Mouse (Mus musculus): ENCODE measurements around the gene Inava. TPM values are rescaled to one million over a fixed set of nuclear protein-coding genes. Genes with fewer than 3 reads are reported as not detected.

Inava gene
- polyA plus RNA-seq, 1 experiment from 2014 or later, result 40.3 TPM

GRCm38 (mm10) chr1:136167657-136168056 lies 66.4 kb downstream of the Inava start:
- Histone ChIP-seq H3K9me3 (ENCODE audit: control insufficient read depth, low read depth, low read length) (no peaks in the 10 kb centered on the region), H3K9ac (replicated peaks; ENCODE audit: low read depth, low read length) (no peak overlapping the region), H3K4me2 (replicated peaks; ENCODE audit: low read depth, low read length) (no peak overlapping the region), H3K36me3 (ENCODE audit: control insufficient read depth, insufficient read depth, low read length) (peaks cover 21% of the 10 kb centered on the region), H3K27ac (ENCODE audit: low read length) (no peak overlapping the region), H3K4me3 (ENCODE audit: low read depth, low read length) (no peak overlapping the region), H3K27me3 (ENCODE audit: control insufficient read depth, insufficient read depth, low read length) (no peaks in the 10 kb centered on the region), H3K4me1 (ENCODE audit: control insufficient read depth, insufficient read depth, low read length) (no peaks in the 10 kb centered on the region)
- WGBS, result 73% methylated on average over 8 of the region's 8 CpGs
- ATAC-seq (ENCODE audit: insufficient number of reproducible peaks, insufficient read depth, low FRiP score, low read depth), result no peak

DNA sequence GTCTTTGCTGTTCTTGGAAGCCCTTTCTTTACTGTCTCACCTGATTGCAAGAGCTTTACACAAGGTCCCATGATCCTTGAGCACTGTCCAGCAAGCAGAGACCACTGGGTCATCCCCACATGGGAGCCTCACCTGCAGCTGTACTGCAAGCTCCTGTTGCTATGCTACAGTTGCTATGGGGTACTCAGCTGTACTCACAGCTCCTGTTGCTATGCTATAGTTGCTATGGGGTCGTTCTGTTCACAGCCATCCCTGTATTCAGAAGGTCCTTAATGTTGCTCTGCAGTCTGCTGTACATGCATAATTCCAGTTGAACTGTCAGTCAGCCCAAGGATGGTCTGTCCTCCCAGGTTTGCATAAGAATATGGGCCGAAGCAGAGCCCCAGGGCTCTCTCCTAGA lies 68.6 kb downstream of the Inava start:
- no peak overlapping the region for H3K4me3 ChIP-seq (ENCODE audit: low read depth, low read length)
- H3K4me2 ChIP-seq (replicated peaks; ENCODE audit: low read depth, low read length), result no peak overlapping the region
- no peaks in the 10 kb centered on the region for H3K9me3 ChIP-seq (ENCODE audit: control insufficient read depth, low read depth, low read length)
- H3K27me3 ChIP-seq (ENCODE audit: control insufficient read depth, insufficient read depth, low read length), result no peaks in the 10 kb centered on the region
- H3K4me1 ChIP-seq (ENCODE audit: control insufficient read depth, insufficient read depth, low read length), result no peaks in the 10 kb centered on the region
- H3K27ac ChIP-seq (ENCODE audit: low read length), result no peak overlapping the region
- no peak for ATAC-seq (ENCODE audit: insufficient number of reproducible peaks, insufficient read depth, low FRiP score, low read depth)
- no peak overlapping the region for H3K9ac ChIP-seq (replicated peaks; ENCODE audit: low read depth, low read length)
- WGBS, result 68% methylated on average over 2 of the region's 2 CpGs
- peaks cover 19% of the 10 kb centered on the region for H3K36me3 ChIP-seq (ENCODE audit: control insufficient read depth, insufficient read depth, low read length)

Other genes starting within 250 kb of the Inava start
- gene Igfn1, start 227.9 kb downstream of the Inava start, polyA plus RNA-seq (2014; fragmentation: Nextera tagmentation; extraction: Ambion mirVana), result 0.13 and 0.19 TPM in 2 replicates
- gene Tmem9, start 226.1 kb downstream of the Inava start, polyA plus RNA-seq (2014; fragmentation: Nextera tagmentation; extraction: Ambion mirVana), result 127 and 136 TPM in 2 replicates
- gene Ascl5, start 183.5 kb downstream of the Inava start, polyA plus RNA-seq (2014; fragmentation: Nextera tagmentation; extraction: Ambion mirVana), result 0.97 and 1.2 TPM in 2 replicates
- gene Cacna1s, start 181.5 kb downstream of the Inava start, polyA plus RNA-seq (2014; fragmentation: Nextera tagmentation; extraction: Ambion mirVana), result not detected in 2 replicates
- gene Kif21b, start 102.9 kb downstream of the Inava start, polyA plus RNA-seq (2014; fragmentation: Nextera tagmentation; extraction: Ambion mirVana), result 3.2 and 4.4 TPM in 2 replicates
- gene Mroh3, start 21.4 kb downstream of the Inava start, polyA plus RNA-seq (2014; fragmentation: Nextera tagmentation; extraction: Ambion mirVana), result 1.5 and 2.7 TPM in 2 replicates
- gene Gpr25, start 26.6 kb upstream of the Inava start, polyA plus RNA-seq (2014; fragmentation: Nextera tagmentation; extraction: Ambion mirVana), result not detected in 2 replicates
- gene Camsap2, start 111.8 kb upstream of the Inava start, polyA plus RNA-seq (2014; fragmentation: Nextera tagmentation; extraction: Ambion mirVana), result 17.4 and 17.6 TPM in 2 replicates
- gene Ddx59, start 181.0 kb upstream of the Inava start, polyA plus RNA-seq (2014; fragmentation: Nextera tagmentation; extraction: Ambion mirVana), result 18.0 and 19.8 TPM in 2 replicates
- 11.6 and 13.9 TPM in 2 replicates for gene Kif14, start 232.1 kb upstream of the Inava start, polyA plus RNA-seq (2014; fragmentation: Nextera tagmentation; extraction: Ambion mirVana)

All from stomach, embryonic 14.5 days (tissue).